Mouse (Mus musculus): ENCODE measurements at regions not wholly inside any gene's neighbourhood (a gene's known extent, or its start where the extent isn't known, plus 50 kb on each side); places are given as distances from the start of the nearest gene placed in this dataset.
"Not testable (repeated sequence)": the region's sequence is repeated elsewhere in the genome, so short reads cannot be mapped to it uniquely, and the experiment has no call there.

DNA sequence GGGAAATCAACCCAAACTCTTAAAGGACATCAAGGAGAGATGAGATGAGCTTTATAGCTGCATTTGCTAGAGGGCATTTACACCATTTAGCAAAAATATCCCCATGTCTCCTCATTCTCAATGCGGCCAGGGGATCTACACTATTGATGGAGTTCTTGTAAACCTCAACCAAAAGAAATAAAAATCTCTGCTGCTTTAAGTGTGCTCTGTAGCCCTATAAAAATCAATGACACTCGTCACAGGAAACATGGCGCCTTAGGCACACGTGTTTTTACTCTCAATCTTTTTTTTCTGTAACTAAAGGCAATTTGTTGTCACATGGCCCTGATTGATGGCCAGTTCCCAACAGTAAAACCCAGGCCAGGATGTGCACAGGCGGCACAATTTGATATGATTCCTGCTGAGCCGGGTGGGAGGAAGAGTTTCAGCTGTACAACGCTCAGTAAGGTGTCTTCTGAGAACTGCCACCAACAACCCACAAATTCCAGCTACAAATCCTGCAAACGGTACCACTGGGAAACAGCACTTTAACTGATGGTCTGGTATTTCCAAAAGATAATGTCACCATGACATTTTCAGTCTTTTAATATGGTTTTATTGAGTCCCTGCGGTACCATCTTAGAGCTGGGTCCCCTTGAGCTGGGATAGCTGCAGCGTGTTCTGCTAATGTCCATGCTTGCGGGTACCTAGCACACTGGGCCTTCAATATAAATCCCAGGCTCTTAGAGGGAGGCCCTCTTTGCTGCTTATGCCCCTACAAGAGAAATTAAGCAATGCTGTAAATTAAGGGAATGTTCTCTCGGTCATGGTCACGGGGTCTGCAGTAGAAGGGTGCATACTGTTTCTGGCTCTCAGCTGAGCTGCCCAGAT lies 78.8 kb downstream of the Tpbg start:
- no peaks in the 10 kb centered on the region for H3K36me3 ChIP-seq (ENCODE audit: control insufficient read depth, insufficient read depth)
- no peak for ATAC-seq (replicated peaks; ENCODE audit: extremely low read depth, insufficient read depth, low FRiP score)
- no peak overlapping the region for H3K27ac ChIP-seq (ENCODE audit: low read length)
- H3K9ac ChIP-seq (ENCODE audit: low read length) = no peak overlapping the region
- H3K27me3 ChIP-seq (ENCODE audit: control insufficient read depth, insufficient read depth, low read length) = no peaks in the 10 kb centered on the region
- no peaks in the 10 kb centered on the region for H3K4me1 ChIP-seq (ENCODE audit: control insufficient read depth, insufficient read depth, low read length)
- 78% methylated on average over 13 of the region's 13 CpGs for WGBS
- H3K4me3 ChIP-seq (ENCODE audit: low read length) = no peak overlapping the region
- no peak overlapping the region for H3K4me2 ChIP-seq (ENCODE audit: low read depth, low read length)
- no peaks in the 10 kb centered on the region for H3K9me3 ChIP-seq (replicated peaks; ENCODE audit: control insufficient read depth, low read length)

DNA sequence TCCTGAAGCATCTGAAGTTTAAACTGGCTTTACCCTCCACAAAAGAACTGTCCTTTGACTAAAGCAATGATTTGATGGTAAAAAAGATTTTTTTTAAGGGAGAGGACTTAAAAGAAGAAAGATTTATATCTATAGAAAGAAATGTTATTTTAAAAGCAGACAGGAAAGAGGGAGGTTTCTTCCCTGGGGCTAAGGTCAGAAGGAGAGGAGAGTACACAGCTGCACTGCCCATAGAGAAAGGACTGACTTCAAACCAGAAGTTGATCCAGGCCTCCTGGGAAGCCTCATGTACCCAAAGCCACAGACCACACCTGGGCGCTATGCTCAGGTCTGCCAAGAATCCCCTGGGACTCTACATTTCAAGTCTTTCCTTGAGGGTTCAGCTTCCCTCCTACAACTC lies 83.1 kb downstream of the Tpbg start:
- WGBS = 72% methylated on average over 1 of the region's 1 CpGs
- ATAC-seq (replicated peaks; ENCODE audit: extremely low read depth, insufficient read depth, low FRiP score) = no peak
- H3K27ac ChIP-seq (ENCODE audit: low read length) = no peak overlapping the region

DNA sequence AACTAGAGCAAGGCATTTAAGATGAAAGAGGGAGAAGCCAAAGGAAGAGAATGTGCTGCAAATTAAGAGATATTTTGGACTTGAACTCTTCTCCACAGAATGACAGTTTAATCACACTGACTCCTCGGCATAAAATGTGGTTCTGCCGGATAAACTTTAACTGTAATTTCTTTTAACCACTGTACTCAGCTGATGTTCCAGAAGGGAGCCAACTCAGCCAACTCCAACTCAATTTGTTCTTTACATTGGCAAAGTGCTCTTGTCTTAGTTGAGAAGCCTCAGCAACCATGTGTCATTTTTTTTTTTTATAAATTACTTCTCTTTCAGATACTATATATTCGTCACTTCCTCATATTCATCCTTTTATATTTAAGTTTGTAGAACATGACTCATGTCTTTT lies 90.0 kb downstream of the Tpbg start:
- Histone ChIP-seq H3K9me3 (replicated peaks; ENCODE audit: control insufficient read depth, low read length) (no peaks in the 10 kb centered on the region), H3K4me2 (ENCODE audit: low read depth, low read length) (no peak overlapping the region), H3K4me3 (ENCODE audit: low read length) (no peak overlapping the region), H3K27ac (ENCODE audit: low read length) (no peak overlapping the region), H3K27me3 (ENCODE audit: control insufficient read depth, insufficient read depth, low read length) (no peaks in the 10 kb centered on the region), H3K36me3 (ENCODE audit: control insufficient read depth, insufficient read depth) (no peaks in the 10 kb centered on the region), H3K4me1 (ENCODE audit: control insufficient read depth, insufficient read depth, low read length) (no peaks in the 10 kb centered on the region), H3K9ac (ENCODE audit: low read length) (no peak overlapping the region)
- ATAC-seq (replicated peaks; ENCODE audit: extremely low read depth, insufficient read depth, low FRiP score) = no peak
- 75% methylated on average over 3 of the region's 3 CpGs for WGBS

More for the DNA sequence above, 83.1 kb downstream of the Tpbg start:
- Histone ChIP-seq H3K9ac (ENCODE audit: low read length) (no peak overlapping the region), H3K36me3 (ENCODE audit: control insufficient read depth, insufficient read depth) (no peaks in the 10 kb centered on the region), H3K4me2 (ENCODE audit: low read depth, low read length) (no peak overlapping the region), H3K4me1 (ENCODE audit: control insufficient read depth, insufficient read depth, low read length) (no peaks in the 10 kb centered on the region), H3K9me3 (replicated peaks; ENCODE audit: control insufficient read depth, low read length) (no peaks in the 10 kb centered on the region), H3K4me3 (ENCODE audit: low read length) (no peak overlapping the region), H3K27me3 (ENCODE audit: control insufficient read depth, insufficient read depth, low read length) (no peaks in the 10 kb centered on the region)

DNA sequence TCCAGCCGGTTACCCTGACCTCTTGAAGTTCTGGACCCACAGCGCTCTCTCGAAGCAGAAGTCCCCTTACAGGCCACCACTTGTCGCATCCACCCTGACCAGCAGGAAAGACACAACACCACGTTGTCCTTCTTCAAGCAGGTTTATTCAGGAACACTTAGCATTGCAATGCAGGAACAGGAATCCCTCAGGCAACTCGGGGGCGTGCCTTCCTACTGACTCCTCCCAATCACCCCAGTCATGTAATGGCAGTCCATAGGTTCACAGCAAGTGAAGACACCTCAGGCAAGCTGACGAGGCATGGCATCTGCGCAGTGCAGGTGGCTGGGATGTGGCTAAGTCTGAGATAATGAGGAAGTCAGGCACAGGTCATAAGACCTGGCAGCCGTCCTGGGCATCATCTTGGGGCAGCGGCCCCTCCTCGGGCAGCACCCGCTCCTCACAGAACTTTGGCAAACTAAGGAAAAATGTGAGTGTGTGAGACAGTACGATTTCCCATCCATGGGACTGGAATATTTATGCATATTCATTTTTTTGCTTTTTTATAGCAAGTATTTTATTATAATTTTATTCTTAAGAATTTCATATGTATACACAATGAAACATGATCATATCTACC lies 101.0 kb downstream of the Tpbg start:
- not testable (repeated sequence) for ATAC-seq (replicated peaks; ENCODE audit: extremely low read depth, insufficient read depth, low FRiP score); H3K36me3 ChIP-seq (ENCODE audit: control insufficient read depth, insufficient read depth); H3K9me3 ChIP-seq (replicated peaks; ENCODE audit: control insufficient read depth, low read length); H3K4me3 ChIP-seq (ENCODE audit: low read length); H3K4me1 ChIP-seq (ENCODE audit: control insufficient read depth, insufficient read depth, low read length); H3K27ac ChIP-seq (ENCODE audit: low read length); H3K9ac ChIP-seq (ENCODE audit: low read length); H3K27me3 ChIP-seq (ENCODE audit: control insufficient read depth, insufficient read depth, low read length); H3K4me2 ChIP-seq (ENCODE audit: low read depth, low read length)
- WGBS = 83% methylated on average over 14 of the region's 14 CpGs

DNA sequence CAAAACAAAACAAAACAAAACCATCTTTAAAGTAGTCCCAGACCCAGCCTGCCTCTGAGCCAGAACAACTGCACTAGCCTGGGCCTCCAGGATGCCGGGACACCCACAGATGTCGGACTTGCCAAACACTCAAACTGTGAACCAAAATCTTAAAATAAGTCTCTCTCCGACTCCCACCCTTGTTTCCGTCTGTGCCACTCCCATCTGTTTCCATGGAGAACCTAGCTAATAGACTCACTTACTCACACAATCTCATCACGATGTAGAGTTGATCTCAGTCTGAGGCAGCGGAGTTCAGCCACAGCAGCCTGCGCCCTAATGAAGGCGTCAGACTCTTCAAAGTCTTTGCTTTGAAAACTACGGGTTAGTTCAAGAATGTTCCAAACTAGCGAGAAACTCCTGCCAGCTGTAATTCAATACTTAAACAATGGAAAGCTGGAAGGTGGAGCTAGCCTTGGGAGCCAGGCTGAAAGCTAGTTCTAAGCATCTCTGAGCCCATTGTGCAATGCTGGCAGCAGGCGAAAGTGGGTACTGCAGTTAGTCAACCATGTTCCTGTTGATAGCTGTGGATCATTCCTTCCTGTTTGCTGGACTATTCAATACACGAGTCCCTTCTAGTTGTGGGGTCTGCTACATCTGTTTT lies 106.4 kb downstream of the Tpbg start:
- no peak overlapping the region for H3K4me3 ChIP-seq (ENCODE audit: low read length)
- no peak overlapping the region for H3K27ac ChIP-seq (ENCODE audit: low read length)
- no peaks in the 10 kb centered on the region for H3K27me3 ChIP-seq (ENCODE audit: control insufficient read depth, insufficient read depth, low read length)
- no peaks in the 10 kb centered on the region for H3K4me1 ChIP-seq (ENCODE audit: control insufficient read depth, insufficient read depth, low read length)
- H3K4me2 ChIP-seq (ENCODE audit: low read depth, low read length) = no peak overlapping the region
- no peaks in the 10 kb centered on the region for H3K36me3 ChIP-seq (ENCODE audit: control insufficient read depth, insufficient read depth)
- H3K9me3 ChIP-seq (replicated peaks; ENCODE audit: control insufficient read depth, low read length) = no peaks in the 10 kb centered on the region; the same call in 1 of the 2 replicates
- ATAC-seq (replicated peaks; ENCODE audit: extremely low read depth, insufficient read depth, low FRiP score) = no peak
- 67% methylated on average over 12 of the region's 12 CpGs for WGBS
- no peak overlapping the region for H3K9ac ChIP-seq (ENCODE audit: low read length)

DNA sequence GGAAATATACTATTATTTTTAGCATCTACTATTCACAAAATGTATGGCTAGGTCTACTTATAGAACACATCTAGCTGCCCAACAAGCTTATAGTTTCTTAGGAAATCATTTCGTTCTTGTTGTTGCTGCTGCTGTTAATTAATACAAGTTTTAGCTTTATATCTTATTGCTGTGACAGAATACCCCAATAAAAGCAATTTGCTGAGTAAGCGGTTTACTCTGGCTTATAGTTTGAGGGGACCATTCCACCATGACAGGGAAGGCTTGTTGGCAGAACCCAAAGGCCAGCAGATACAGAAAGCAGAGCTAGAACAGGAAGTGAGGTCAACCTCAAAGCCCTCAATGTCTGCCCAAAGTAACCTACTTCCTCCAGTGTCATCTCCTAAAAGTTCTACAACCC lies 109.6 kb downstream of the Tpbg start:
- H3K9me3 ChIP-seq (replicated peaks; ENCODE audit: control insufficient read depth, low read length) = no peaks in the 10 kb centered on the region; the same call in 1 of the 2 replicates
- no peaks in the 10 kb centered on the region for H3K4me1 ChIP-seq (ENCODE audit: control insufficient read depth, insufficient read depth, low read length)
- no peak for ATAC-seq (replicated peaks; ENCODE audit: extremely low read depth, insufficient read depth, low FRiP score)
- no peaks in the 10 kb centered on the region for H3K36me3 ChIP-seq (ENCODE audit: control insufficient read depth, insufficient read depth)
- no peak overlapping the region for H3K27ac ChIP-seq (ENCODE audit: low read length)
- 79% methylated on average over 2 of the region's 2 CpGs for WGBS
- H3K4me2 ChIP-seq (ENCODE audit: low read depth, low read length) = no peak overlapping the region
- H3K27me3 ChIP-seq (ENCODE audit: control insufficient read depth, insufficient read depth, low read length) = no peaks in the 10 kb centered on the region
- H3K4me3 ChIP-seq (ENCODE audit: low read length) = no peak overlapping the region
- no peak overlapping the region for H3K9ac ChIP-seq (ENCODE audit: low read length)

DNA sequence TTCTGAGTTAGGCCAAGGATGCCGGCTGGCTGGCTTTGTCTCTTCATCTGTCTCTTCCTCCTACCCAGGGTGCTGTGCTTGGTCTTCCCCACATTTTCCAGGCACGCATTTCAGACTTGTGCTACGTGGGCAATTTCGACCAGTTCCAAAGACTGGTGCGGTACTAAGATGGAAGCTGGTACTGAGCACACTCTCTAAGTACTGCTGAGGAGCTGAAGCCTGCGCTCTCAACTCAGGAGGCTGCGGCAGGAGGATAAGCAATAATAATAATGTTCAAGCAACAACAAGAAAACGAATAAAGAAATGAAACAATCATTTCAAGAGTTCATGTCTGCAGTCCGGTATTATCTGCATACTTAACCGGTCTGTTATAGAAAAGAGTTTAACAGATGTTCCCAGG lies 127.9 kb downstream of the Tpbg start:
- H3K4me1 ChIP-seq (ENCODE audit: control insufficient read depth, insufficient read depth, low read length) = no peaks in the 10 kb centered on the region
- H3K27ac ChIP-seq (ENCODE audit: low read length) = no peak overlapping the region
- no peaks in the 10 kb centered on the region for H3K36me3 ChIP-seq (ENCODE audit: control insufficient read depth, insufficient read depth)
- H3K9ac ChIP-seq (ENCODE audit: low read length) = no peak overlapping the region
- ATAC-seq (replicated peaks; ENCODE audit: extremely low read depth, insufficient read depth, low FRiP score) = no peak
- 87% methylated on average over 10 of the region's 10 CpGs for WGBS
- H3K4me3 ChIP-seq (ENCODE audit: low read length) = no peak overlapping the region
- no peaks in the 10 kb centered on the region for H3K9me3 ChIP-seq (replicated peaks; ENCODE audit: control insufficient read depth, low read length)
- no peak overlapping the region for H3K4me2 ChIP-seq (ENCODE audit: low read depth, low read length)
- no peaks in the 10 kb centered on the region for H3K27me3 ChIP-seq (ENCODE audit: control insufficient read depth, insufficient read depth, low read length)

DNA sequence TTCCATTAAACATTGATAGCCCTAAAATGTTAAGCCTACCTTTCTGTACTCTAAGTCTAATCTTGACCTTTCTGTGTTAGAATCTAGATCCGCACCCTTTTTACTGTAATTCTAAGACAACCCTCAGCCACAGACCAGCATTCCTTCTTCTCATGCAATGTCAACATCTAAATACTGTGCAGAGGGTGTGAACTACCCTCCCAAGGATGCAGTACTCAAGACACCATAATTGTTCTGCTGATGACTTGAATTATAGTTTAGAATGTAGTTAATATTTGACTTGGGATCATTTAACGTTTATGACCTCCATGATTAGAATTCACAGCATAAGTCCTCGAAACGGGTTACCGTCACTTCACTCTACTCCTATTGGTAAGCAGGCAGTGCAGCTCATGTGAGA lies 139.2 kb downstream of the Tpbg start:
- H3K4me2 ChIP-seq (ENCODE audit: low read depth, low read length) = no peak overlapping the region
- H3K4me3 ChIP-seq (ENCODE audit: low read length) = no peak overlapping the region
- H3K9ac ChIP-seq (ENCODE audit: low read length) = no peak overlapping the region
- ATAC-seq (replicated peaks; ENCODE audit: extremely low read depth, insufficient read depth, low FRiP score) = no peak
- H3K27me3 ChIP-seq (ENCODE audit: control insufficient read depth, insufficient read depth, low read length) = no peaks in the 10 kb centered on the region
- H3K36me3 ChIP-seq (ENCODE audit: control insufficient read depth, insufficient read depth) = no peaks in the 10 kb centered on the region
- no peak overlapping the region for H3K27ac ChIP-seq (ENCODE audit: low read length)
- no peaks in the 10 kb centered on the region for H3K9me3 ChIP-seq (replicated peaks; ENCODE audit: control insufficient read depth, low read length)
- WGBS = 89% methylated on average over 5 of the region's 5 CpGs
- no peaks in the 10 kb centered on the region for H3K4me1 ChIP-seq (ENCODE audit: control insufficient read depth, insufficient read depth, low read length)

DNA sequence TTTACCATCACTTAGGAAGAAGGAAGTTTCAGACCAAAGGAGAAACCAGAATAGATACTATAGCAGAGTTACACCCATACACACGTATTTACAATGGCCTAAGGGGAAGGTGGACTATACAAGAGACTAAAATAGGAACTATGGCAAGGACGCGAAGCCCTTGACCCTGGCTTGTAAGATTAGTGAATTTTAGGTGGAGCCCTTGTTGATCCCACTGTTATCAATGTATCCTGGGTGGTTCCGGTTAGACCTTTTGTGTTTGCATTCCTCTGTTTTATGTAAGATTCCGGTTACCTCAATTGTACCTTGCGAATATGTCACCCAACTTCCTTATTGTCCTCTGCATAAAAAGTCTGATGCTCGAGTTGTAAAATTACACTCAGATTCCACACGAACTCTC lies 141.3 kb downstream of the Tpbg start:
- not testable (repeated sequence) for H3K4me3 ChIP-seq (ENCODE audit: low read length); H3K36me3 ChIP-seq (ENCODE audit: control insufficient read depth, insufficient read depth); H3K9me3 ChIP-seq (replicated peaks; ENCODE audit: control insufficient read depth, low read length); H3K4me1 ChIP-seq (ENCODE audit: control insufficient read depth, insufficient read depth, low read length); H3K27me3 ChIP-seq (ENCODE audit: control insufficient read depth, insufficient read depth, low read length); H3K27ac ChIP-seq (ENCODE audit: low read length); H3K4me2 ChIP-seq (ENCODE audit: low read depth, low read length); ATAC-seq (replicated peaks; ENCODE audit: extremely low read depth, insufficient read depth, low FRiP score); H3K9ac ChIP-seq (ENCODE audit: low read length)
- 91% methylated on average over 7 of the region's 8 CpGs for WGBS

Measured in heart, embryonic 16.5 days (tissue).